Mouse (Mus musculus): Measurements from ENCODE around the gene Ppp1r12c.

- TF ChIP-seq GATA1 (IDR thresholded peaks at IDR 0.05; ENCODE audit: borderline replicate concordance, low read length) (no peak), FLI1 (IDR thresholded peaks at IDR 0.05; ENCODE audit: low read length) (no peak)
These were observed 19.2 kb downstream of the Ppp1r12c start for GRCm38 (mm10) chr7:4482281-4482680.
